Mouse (Mus musculus) megakaryocyte, embryonic 14.5 days (primary cell): ENCODE measurements around the gene Hspb8.

Experiments used
- FLI1 ChIP-seq: IDR thresholded peaks from 2 replicates; pipeline ENCODE4 v1.6.1; 2012; ENCODE audit warnings: low read length, inconsistent platforms, mixed read lengths
- GATA1 ChIP-seq: IDR thresholded peaks from 3 replicates; pipeline ENCODE4 v1.6.1; 2012; ENCODE audit warnings: mixed read lengths, low read length, inconsistent platforms, borderline replicate concordance

GRCm38 (mm10) chr5:116440251-116440650 is 17.6 kb upstream of the Hspb8 start:
- TF ChIP-seq GATA1 (no peak), FLI1 (no peak)
